Mouse (Mus musculus) kidney, adult 9 months (tissue): ENCODE data around the gene Snap47.

Source experiments
- DNase-seq: peaks from one replicate; pipeline ENCODE4 v3.0.0; 2022

Gene Snap47

GRCm38 (mm10) chr11:59451086-59451485 is at the start of gene Snap47:
Snap47 (minus strand) TSS chr11:59451186.
- no peak for DNase-seq

- DNase-seq = no peak
Observed at GRCm38 (mm10) chr11:59497747-59498146, 46.8 kb upstream of the Snap47 start.

GRCm38 (mm10) chr11:59496672-59497310 is 45.8 kb upstream of the Snap47 start:
- DNase-seq = no peak

- no peak for DNase-seq
Observed at GRCm38 (mm10) chr11:59486222-59486621, 35.2 kb upstream of the Snap47 start.

GRCm38 (mm10) chr11:59485641-59486040 is 34.7 kb upstream of the Snap47 start:
- no peak for DNase-seq

GRCm38 (mm10) chr11:59483212-59483611 is 32.2 kb upstream of the Snap47 start:
- peak; percentile 64 for DNase-seq

GRCm38 (mm10) chr11:59477240-59477639 is 26.3 kb upstream of the Snap47 start:
- no peak for DNase-seq

GRCm38 (mm10) chr11:59472326-59472677 is 21.3 kb upstream of the Snap47 start, which contains the start of gene Zfp867:
Zfp867 (minus strand) TSS chr11:59472474.
- peak; percentile 95 for DNase-seq

GRCm38 (mm10) chr11:59471413-59472325 is 20.7 kb upstream of the Snap47 start:
- DNase-seq = no peak

GRCm38 (mm10) chr11:59460459-59460858 is 9.5 kb upstream of the Snap47 start:
- DNase-seq = no peak

GRCm38 (mm10) chr11:59458973-59459372 is 8.0 kb upstream of the Snap47 start:
- peak; percentile 82 for DNase-seq

- no peak for DNase-seq
Observed at GRCm38 (mm10) chr11:59456891-59457290, 5.9 kb upstream of the Snap47 start.

GRCm38 (mm10) chr11:59456346-59456745 is 5.4 kb upstream of the Snap47 start:
- DNase-seq = no peak

GRCm38 (mm10) chr11:59450230-59450771 is 685 bp downstream of the Snap47 start:
- DNase-seq = no peak

GRCm38 (mm10) chr11:59449741-59450229 is 1.2 kb downstream of the Snap47 start, which contains the start of gene Jmjd4:
Jmjd4 (plus strand) TSS chr11:59450045.
- peak; percentile 94 for DNase-seq

- no peak for DNase-seq
Observed at GRCm38 (mm10) chr11:59443102-59443501, 7.9 kb downstream of the Snap47 start.

GRCm38 (mm10) chr11:59437954-59438353 is 13.0 kb downstream of the Snap47 start:
- no peak for DNase-seq

- no peak for DNase-seq
Observed at GRCm38 (mm10) chr11:59432261-59432660, 18.7 kb downstream of the Snap47 start.

GRCm38 (mm10) chr11:59429959-59430358 is 21.0 kb downstream of the Snap47 start:
- DNase-seq = peak; percentile 60

GRCm38 (mm10) chr11:59428057-59428660 is 22.8 kb downstream of the Snap47 start:
- DNase-seq = peak; percentile 71

GRCm38 (mm10) chr11:59425671-59426101 is 25.3 kb downstream of the Snap47 start:
- peak; percentile 26 for DNase-seq

- no peak for DNase-seq
Observed at GRCm38 (mm10) chr11:59423010-59423588, 27.9 kb downstream of the Snap47 start.

GRCm38 (mm10) chr11:59421967-59422366 is 29.0 kb downstream of the Snap47 start:
- peak; percentile 14 for DNase-seq
